Mouse (Mus musculus) bone marrow macrophage, adult 2 months (primary cell): ENCODE measurements around the gene Sdhb.

Source experiments
- CTCF ChIP-seq: IDR thresholded peaks from 2 replicates; pipeline ENCODE4 v1.5.1; 2012; ENCODE audit warnings: low read depth, mild to moderate bottlenecking, low read length, moderate library complexity
- POLR2A ChIP-seq: IDR thresholded peaks from 2 replicates; pipeline ENCODE4 v1.6.1; 2012; ENCODE audit warnings: mild to moderate bottlenecking, low read depth, low read length, borderline replicate concordance

GRCm38 (mm10) chr4:140929745-140930144 is 31.3 kb upstream of the Sdhb start:
- no peak for TF ChIP-seq CTCF
- no peak for TF ChIP-seq POLR2A
